ENCODE assay signal across 23 mouse cellular contexts in the genomic region with DNA sequence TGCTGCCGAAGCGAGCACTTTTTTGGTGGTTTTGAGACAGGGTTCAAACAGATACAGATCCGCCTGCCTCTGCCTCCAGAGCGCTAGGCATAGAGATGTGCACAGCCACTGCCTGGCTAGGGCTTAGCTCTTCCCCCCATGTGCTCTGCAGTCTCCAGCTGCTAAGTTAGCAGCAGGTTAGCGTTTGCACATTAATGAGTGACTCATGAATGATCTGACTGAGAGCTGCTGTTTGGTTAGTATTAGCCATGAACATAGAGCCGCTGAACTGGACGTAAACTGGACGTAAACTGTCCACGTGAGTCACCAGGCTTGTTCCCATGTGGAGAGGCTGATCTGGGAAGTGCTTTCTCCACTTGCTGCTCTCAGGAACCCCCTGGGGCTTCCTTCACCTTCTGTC. TPM values are rescaled to one million over a fixed set of nuclear protein-coding genes. Genes with fewer than 3 reads are reported as not detected.
A peak's percentile ranks its signal among the peaks of the same experiment; 100 is the strongest.
DNase-seq lines count a peak whose midpoint lies in the region; ATAC-seq and TF ChIP-seq lines count a peak whose summit lies in the region.
"Had no signal": no experiment of that assay in that cellular context is flagged by ENCODE, and none has a peak within 500 bp of the region (broad histone marks: within the 10 kb centered on the region; RNA-seq: fewer than 3 reads in every experiment).

No protein-coding gene starts in this region.

- ATAC-seq in hindbrain, embryonic 12.5 days (ENCODE audit: low FRiP score): no peak
- no peak for ATAC-seq in forebrain, embryonic 14.5 days
- ATAC-seq: forebrain, embryonic 15.5 days; hindbrain, postnatal 0 days; midbrain, embryonic 15.5 days had no signal

- WGBS in liver, adult 2 months: 23% methylated on average over 9 of the region's 9 CpGs
- WGBS in hindbrain, embryonic 12.5 days: 76% methylated on average over 9 of the region's 9 CpGs
- 79% methylated on average over 9 of the region's 9 CpGs for WGBS in forebrain, embryonic 14.5 days

- H3K4me2 ChIP-seq in hindbrain, embryonic 12.5 days (replicated peaks): no peak overlapping the region
- no peak overlapping the region for H3K4me2 ChIP-seq in forebrain, embryonic 14.5 days (ENCODE audit: low read length)
- H3K4me2 ChIP-seq: forebrain, embryonic 15.5 days; heart, embryonic 11.5 days; lung, embryonic 15.5 days; midbrain, embryonic 15.5 days had no signal

- H3K9ac ChIP-seq in liver, adult 2 months (ENCODE audit: low read depth, low read length): no peak overlapping the region
- H3K9ac ChIP-seq in hindbrain, embryonic 12.5 days: no peak overlapping the region
- H3K9ac ChIP-seq in forebrain, embryonic 14.5 days (ENCODE audit: low read length): no peak overlapping the region
- H3K9ac ChIP-seq: forebrain, embryonic 15.5 days; lung, embryonic 15.5 days; midbrain, embryonic 15.5 days had no signal

- H3K27me3 ChIP-seq in liver, adult 2 months (ENCODE audit: control insufficient read depth, insufficient read depth, low read length): no peaks in the 10 kb centered on the region
- H3K27me3 ChIP-seq in hindbrain, embryonic 12.5 days: no peaks in the 10 kb centered on the region
- H3K27me3 ChIP-seq in forebrain, embryonic 14.5 days (replicated peaks; ENCODE audit: control insufficient read depth, insufficient read depth, low read length): no peaks in the 10 kb centered on the region
- H3K27me3 ChIP-seq: forebrain, embryonic 15.5 days; lung, embryonic 15.5 days; midbrain, embryonic 15.5 days had no signal

- no peak for TF ChIP-seq CTCF in liver, adult 2 months (IDR thresholded peaks at IDR 0.05; ENCODE audit: low read depth, low read length)

- no peaks in the 10 kb centered on the region for H3K9me3 ChIP-seq in hindbrain, embryonic 12.5 days (replicated peaks)
- H3K9me3 ChIP-seq in forebrain, embryonic 14.5 days (replicated peaks; ENCODE audit: control insufficient read depth, low read length): no peaks in the 10 kb centered on the region
- H3K9me3 ChIP-seq: forebrain, embryonic 15.5 days; limb, embryonic 10.5 days; lung, embryonic 15.5 days; midbrain, embryonic 15.5 days had no signal

- no peak for TF ChIP-seq POLR2A in liver, adult 2 months (IDR thresholded peaks at IDR 0.05; ENCODE audit: extremely low read depth, insufficient read depth, low read length)

- peaks cover 58% of the 10 kb centered on the region for H3K4me1 ChIP-seq in liver, adult 2 months (ENCODE audit: control insufficient read depth, insufficient read depth, low read length)
- H3K4me1 ChIP-seq in hindbrain, embryonic 12.5 days: peaks cover 3% of the 10 kb centered on the region; the same call in 1 of the 2 replicates
- no peaks in the 10 kb centered on the region for H3K4me1 ChIP-seq in forebrain, embryonic 14.5 days (ENCODE audit: control insufficient read depth, insufficient read depth, low read length)
- H3K4me1 ChIP-seq: forebrain, embryonic 15.5 days; limb, embryonic 10.5 days; midbrain, embryonic 15.5 days had no signal

- peaks cover 8% of the 10 kb centered on the region; the same call in 1 of the 2 replicates for H3K36me3 ChIP-seq in liver, adult 2 months (ENCODE audit: control insufficient read depth, insufficient read depth, low read length)
- H3K36me3 ChIP-seq in hindbrain, embryonic 12.5 days: peaks cover 17% of the 10 kb centered on the region
- H3K36me3 ChIP-seq in forebrain, embryonic 14.5 days (ENCODE audit: control insufficient read depth, insufficient read depth, low read length): peaks cover 20% of the 10 kb centered on the region
- H3K36me3 ChIP-seq: limb, embryonic 10.5 days had no signal

- H3K27ac ChIP-seq in liver, adult 2 months (replicated peaks; ENCODE audit: insufficient read depth, low read depth, low read length): 0 out of 2 replicates have a peak overlapping the region, but pooled peaks have one; percentile 9
- H3K27ac ChIP-seq in hindbrain, embryonic 12.5 days: no peak overlapping the region
- no peak overlapping the region for H3K27ac ChIP-seq in forebrain, embryonic 14.5 days (ENCODE audit: low read depth, low read length)
- H3K27ac ChIP-seq: forebrain, embryonic 15.5 days; hindbrain, postnatal 0 days; limb, embryonic 10.5 days; lung, embryonic 15.5 days; midbrain, embryonic 15.5 days had no signal

- H3K4me3 ChIP-seq in liver, adult 2 months (ENCODE audit: insufficient read depth, low read depth, low read length): no peak overlapping the region
- no peak overlapping the region for H3K4me3 ChIP-seq in hindbrain, embryonic 12.5 days
- no peak overlapping the region for H3K4me3 ChIP-seq in forebrain, embryonic 14.5 days (ENCODE audit: low read depth, low read length)
- H3K4me3 ChIP-seq: erythroblast, embryonic 14.5 days; forebrain, embryonic 15.5 days; limb, embryonic 10.5 days; lung, embryonic 15.5 days; midbrain, embryonic 15.5 days had no signal

- peak; percentile 96 for DNase-seq in liver, adult 2 months (ENCODE audit: extremely low read depth, low read depth, low spot score)
- DNase-seq in liver: no peak
- DNase-seq in kidney, adult 9 months: peak; percentile 79
- DNase-seq in kidney, postnatal 36 days: peak; percentile 58 to 78
- peak; percentile 77 for DNase-seq in yolk sac, embryonic 10.5 days (ENCODE audit: low spot score)
- DNase-seq in urinary bladder, postnatal 14 days (ENCODE audit: low spot score): no peak
- DNase-seq in forebrain, embryonic 14.5 days (ENCODE audit: low spot score): no peak
- DNase-seq: adrenal gland, adult 8-10 months; cerebellum, adult 11 months; cerebellum, postnatal 36 days; heart, postnatal 14 days; retina, postnatal 1 day; right cerebral cortex, postnatal 4 days; thymus, adult 18-20 months had no signal

- no peaks in the 10 kb centered on the region for H3K79me2 ChIP-seq in liver, adult 2 months (ENCODE audit: control insufficient read depth, insufficient read depth, low read length)

RNA-seq across cellular contexts. Expression of a gene that starts 10.8 kb away (rescaled TPM):
- 36.0 and 46.1 TPM in 2 replicates for total RNA-seq in liver, adult 2 months (2014; rRNA removed)
- 70.0 and 76.6 TPM in 2 replicates for polyA plus RNA-seq in liver, adult 2 months (2012; rRNA removed)
- 21.4 and 21.7 TPM in 2 replicates for polyA plus RNA-seq in hindbrain, embryonic 12.5 days (2016; fragmentation: Nextera tagmentation; extraction: Ambion mirVana)
- 14.5 and 21.3 TPM in 2 replicates for polyA plus RNA-seq in forebrain, embryonic 14.5 days (2014; fragmentation: Nextera tagmentation; extraction: Ambion mirVana)

RNA-seq across cellular contexts. Expression of a gene that starts 11.7 kb away (rescaled TPM):
- not detected in 2 replicates for total RNA-seq in liver, adult 2 months (2014; rRNA removed)
- polyA plus RNA-seq in liver, adult 2 months (2012; rRNA removed): 0.02 TPM in 1 of 2 replicates, not detected in the other
- polyA plus RNA-seq in hindbrain, embryonic 12.5 days (2016; fragmentation: Nextera tagmentation; extraction: Ambion mirVana): 0.15 and 0.16 TPM in 2 replicates
- 0.13 and 0.31 TPM in 2 replicates for polyA plus RNA-seq in forebrain, embryonic 14.5 days (2014; fragmentation: Nextera tagmentation; extraction: Ambion mirVana)
- total RNA-seq: heart, postnatal 14 days had no signal
- polyA plus RNA-seq: embryonic facial prominence, embryonic 11.5 days; erythroblast, embryonic 14.5 days; forebrain, embryonic 15.5 days; limb, embryonic 10.5 days had no signal

RNA-seq across cellular contexts. Expression of a gene that starts 51.8 kb away (rescaled TPM):
- total RNA-seq in liver, adult 2 months (2014; rRNA removed): 17.3 and 20.7 TPM in 2 replicates
- 32.7 and 37.6 TPM in 2 replicates for polyA plus RNA-seq in liver, adult 2 months (2012; rRNA removed)
- 326 and 328 TPM in 2 replicates for polyA plus RNA-seq in hindbrain, embryonic 12.5 days (2016; fragmentation: Nextera tagmentation; extraction: Ambion mirVana)
- 304 and 325 TPM in 2 replicates for polyA plus RNA-seq in forebrain, embryonic 14.5 days (2014; fragmentation: Nextera tagmentation; extraction: Ambion mirVana)

Comparison
In these comparisons a context has a peak if more than half of its experiments do, and no peak if none do; other contexts are left out.
1. DNase-seq: peak in liver, adult 2 months (single experiment), kidney, adult 9 months (single experiment), kidney, postnatal 36 days (2 of 2) and yolk sac, embryonic 10.5 days (single experiment); none in liver (single experiment), urinary bladder, postnatal 14 days (single experiment) and forebrain, embryonic 14.5 days (single experiment).